Mouse (Mus musculus) cerebellum, adult 11 months (tissue): ENCODE measurements at regions not wholly inside any gene's neighbourhood (a gene's known extent, or its start where the extent isn't known, plus 50 kb on each side); places are given as distances from the start of the nearest gene placed in this dataset.

Experiments
- DNase-seq: peaks from one replicate; pipeline ENCODE4 v3.0.0; 2022

DNA sequence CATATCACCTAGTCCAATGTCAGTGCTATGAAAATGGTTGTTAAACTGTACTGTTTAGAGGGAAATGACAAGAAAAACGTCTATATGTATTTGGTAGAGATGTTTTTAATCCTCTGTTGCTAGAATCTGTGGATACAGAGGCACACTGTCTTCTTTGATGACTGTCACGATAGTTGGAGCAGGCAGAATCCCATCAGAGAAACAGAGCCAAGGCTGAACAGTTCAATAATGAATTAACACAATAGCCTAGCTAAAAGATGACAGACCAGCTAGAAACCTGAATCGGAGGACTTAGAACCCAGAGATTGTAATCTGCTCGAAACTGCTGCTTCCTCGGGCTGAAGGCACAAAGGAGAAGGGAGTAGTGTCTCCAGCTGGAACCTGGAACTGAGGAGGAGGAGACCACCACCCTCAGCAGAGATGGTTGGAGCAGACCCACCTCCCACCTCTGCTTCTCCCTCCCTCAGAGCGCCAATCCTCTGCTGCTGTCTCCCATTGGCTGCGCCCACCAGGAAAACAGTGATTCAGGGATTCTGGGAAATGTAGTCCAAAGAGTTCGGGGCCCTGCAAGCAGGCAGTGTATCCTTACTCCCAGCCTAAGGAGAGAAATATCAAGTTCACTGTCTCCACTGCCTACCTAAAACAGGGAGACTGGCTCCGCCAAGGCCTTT is 98.2 kb upstream of the Mgme1 start:
- peak; percentile 70 for DNase-seq

DNA sequence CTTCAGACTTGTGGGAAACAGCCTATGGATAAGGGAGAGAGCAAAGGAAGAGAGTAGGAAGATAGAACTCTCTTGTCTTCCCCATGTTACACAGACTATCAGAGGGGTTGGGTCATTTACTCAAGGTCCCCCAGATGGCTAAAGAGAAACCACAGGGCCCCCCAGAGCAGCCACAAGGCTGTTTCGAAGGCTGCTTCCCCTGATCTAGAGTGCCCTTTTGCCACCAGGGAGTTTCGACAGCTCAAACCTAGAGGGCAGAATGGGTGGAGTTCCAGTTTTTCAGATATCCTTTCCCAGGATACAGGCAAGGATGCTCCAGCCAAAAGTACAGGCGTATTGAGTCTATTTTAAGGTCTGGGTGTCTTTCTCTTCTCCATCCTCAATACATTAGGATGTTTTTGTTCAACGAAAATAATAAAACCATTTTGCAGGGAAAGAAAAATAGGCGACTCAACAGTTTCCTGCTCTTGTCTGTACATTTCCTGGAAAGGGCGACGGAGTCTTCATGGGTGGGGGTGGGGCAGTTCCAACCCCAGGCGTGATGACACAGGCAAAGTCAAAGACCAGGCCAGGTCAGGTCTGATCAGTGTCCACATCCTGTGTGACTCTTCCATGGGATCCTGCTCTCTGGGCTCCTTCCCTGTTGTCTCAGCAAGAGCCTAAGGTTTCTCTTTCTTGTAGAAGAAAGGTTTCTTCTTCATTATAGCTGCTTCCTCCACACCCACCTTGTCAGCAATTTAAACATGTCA is 96.9 kb upstream of the Mgme1 start:
- DNase-seq = no peak

DNA sequence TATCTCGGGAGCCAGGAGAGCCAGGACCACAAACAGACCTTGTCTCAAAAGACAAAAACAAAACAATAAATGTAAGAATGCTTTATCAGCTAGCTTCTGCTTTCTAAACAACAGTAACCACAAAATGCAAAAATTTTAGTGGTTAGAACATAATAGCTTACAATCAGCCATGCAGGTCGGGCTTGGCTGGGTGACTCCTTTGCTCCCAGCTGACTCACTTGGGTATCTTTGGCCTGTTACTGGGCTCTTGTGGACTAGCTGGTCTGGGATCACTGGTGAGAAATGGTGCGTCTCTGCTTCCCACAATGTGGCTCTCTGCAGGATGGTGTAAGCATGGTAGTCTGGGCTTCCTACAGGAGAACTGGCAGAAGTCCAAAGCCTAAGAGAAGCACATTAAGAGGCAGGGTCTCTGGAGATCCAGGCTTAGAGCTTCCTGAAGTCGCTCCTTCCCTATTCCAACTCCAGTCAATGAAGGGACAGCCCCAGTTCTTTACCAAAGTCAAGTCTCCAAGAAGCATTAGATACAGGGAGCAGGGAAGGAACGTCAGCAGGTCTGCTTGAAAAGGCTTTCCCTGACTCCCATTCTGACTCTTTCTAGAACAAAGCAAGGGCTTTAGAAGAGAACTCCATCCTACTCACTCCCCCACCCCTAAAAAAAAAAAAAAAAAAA is 96.0 kb upstream of the Mgme1 start:
- DNase-seq = no peak

DNA sequence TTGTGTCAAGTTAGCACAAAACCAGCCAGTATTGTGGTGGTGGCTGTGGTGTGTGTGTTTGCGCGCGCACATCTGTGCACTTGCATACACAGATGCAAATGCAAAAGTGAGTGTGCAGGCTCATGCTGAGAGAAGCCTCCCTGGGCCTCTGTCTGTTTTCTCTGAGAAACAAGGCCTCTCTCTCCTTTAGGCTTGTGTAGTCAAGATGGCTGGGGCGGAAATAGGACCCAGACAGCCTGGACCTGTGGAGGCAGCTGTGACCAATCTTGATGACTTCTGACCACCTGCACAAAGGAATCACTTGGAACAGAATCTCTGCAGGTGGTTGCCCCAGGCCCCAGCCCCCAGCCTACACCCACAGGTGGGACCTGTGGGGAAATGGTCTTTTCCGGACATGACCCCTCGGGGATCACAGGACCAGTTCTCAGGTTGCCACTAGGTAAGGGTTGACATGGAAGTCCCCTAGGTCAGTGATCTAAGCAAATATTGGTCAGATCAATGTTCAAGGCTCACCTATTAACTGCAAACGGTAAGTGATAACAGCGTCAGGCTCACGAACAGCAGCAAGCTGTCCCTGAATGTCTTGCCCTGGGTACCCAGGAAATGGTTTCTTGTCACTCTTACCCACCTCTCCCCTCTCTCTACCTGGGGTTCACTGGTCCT is 93.8 kb upstream of the Mgme1 start:
- DNase-seq = no peak

DNA sequence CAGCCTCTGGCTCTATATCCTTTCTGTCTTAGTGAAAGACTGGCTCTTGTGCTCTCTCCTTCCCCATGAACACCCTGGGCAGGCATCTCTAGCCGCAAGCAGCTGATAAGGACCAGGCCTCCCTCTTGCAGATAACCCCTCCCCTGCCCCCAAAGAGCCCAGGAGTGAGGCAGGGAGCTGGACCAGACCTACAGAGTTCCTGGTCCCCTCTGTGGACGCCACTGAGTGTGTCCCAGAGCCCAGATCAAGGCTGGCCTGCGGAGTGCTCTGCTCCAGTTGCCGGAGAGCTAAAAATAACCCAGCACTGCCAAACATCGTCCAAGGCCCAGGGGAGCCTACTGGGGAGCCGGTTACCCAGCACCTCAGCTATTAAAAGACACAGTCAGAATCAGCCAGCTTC is 93.2 kb upstream of the Mgme1 start:
- no peak for DNase-seq

DNA sequence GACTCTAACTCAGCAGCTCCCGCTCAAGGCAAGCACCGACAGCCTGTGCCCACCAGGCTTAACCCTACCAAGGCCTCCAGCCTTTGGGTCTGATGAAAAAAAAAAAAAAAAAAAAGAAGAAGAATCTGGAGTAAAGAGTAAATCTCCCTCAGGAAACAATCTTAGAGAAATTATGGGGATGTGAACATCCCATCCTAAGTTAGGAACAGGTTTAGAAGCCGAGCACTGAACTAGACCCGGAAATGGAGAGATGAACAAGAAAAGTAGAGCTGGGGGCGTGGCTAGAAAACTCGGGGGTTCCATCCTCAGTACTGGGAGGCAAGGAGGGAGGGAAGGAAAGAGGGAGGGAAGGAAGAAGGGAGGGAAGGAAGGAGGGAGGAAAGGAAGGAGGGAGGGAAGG is 92.5 kb upstream of the Mgme1 start:
- no peak for DNase-seq

DNA sequence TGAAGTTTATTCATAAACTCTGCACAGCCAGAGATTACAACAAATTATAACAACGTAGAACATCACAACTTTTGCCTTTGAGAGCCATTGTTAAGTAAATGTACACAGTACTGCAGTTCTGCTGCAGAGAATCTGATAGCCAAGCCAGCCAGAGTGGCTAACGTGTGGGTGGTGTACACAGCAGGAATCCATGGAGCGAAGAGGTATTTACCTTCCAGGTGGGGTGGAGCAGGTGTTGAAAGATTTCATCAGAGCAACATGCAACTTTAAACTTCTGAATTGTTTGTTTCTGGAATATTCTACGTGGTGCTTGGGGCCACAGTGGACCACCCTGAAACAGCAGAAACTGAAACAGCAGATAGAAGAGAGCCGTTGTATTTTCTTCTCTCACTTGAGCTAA is 88.4 kb upstream of the Mgme1 start:
- no peak for DNase-seq

DNA sequence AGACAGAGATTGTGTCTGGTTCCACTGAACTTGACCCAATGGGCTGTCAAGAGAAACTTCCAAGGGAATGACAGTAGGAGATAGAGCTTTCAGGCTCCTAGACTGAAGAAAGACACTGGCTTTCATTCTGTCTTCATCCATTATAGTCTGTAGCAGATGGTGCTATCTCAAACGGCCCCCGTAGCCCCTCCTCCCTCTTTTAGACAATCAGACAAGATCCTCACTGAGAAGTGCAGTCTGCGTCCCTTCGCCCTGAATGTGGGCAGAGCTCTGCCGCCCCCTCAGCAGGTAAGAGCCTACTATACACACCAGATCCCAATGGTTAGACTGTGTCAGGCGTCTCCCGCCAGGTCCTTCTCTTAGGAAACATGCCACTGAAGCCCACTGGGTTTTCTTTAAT is 87.9 kb upstream of the Mgme1 start:
- DNase-seq = no peak

DNA sequence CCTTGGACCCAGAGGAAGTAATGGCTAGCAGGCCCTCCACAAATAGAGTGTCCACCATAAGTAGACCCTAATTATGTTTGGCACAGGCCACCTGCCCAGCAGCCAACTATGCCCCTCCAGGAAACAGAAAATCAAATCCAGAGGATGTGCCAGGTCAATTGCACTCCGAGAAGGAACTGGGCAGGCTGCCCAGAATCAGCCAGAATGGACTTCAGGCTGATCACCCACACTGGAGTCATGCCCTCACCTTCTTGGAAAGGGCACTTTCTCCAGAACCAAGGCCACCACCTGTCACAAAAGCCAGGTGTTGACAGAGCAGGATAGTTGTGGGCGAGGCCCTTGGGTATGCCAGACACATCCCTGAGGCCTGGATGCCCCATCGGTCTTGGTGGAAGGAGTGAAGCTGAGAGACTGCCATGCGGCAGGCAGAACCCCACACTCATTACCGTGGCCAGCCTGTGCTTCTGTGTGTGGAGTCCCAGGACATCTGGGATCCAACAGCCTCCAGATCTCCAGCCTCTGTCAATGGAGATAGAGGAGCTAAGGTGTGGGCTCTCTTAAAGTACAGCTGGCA is 87.0 kb upstream of the Mgme1 start:
- DNase-seq = no peak

DNA sequence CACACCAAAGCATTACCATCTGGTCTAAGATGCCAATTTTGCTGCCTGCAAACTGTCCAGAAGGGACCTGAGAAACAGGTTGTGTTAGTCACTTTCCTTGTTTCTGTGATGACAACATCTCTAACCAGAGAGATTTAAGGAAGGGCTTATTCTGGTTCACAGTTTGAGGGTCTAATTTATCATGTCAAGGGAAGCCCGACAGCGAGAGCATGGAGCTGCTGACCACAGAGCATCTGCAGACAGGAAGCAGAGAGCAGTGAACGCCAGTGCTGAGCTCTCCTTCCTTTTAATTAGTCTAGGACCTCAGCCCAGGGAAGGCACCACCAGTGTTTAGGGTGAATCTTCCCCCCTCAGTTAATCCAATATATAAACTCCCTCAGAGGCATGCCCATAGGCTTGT is 85.3 kb upstream of the Mgme1 start:
- no peak for DNase-seq

DNA sequence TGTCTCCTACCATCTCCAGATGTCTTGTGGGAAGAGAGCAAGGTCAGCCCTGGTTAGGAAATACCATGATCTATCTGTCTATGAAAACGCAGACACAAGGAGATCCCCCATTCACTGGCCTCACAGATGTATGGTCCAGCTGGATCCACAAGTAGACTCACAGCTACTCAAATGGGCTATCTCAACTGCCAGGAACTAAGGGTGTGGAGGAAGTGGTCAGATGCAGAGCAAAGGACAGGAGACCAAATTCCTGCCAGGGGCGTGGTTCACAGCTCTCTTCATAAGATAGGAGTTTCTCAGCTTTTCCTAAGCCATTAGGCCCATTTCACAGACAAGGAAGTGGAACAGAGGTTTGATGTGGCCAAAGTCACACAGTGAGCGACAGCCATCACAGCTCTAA is 84.0 kb upstream of the Mgme1 start:
- no peak for DNase-seq

DNA sequence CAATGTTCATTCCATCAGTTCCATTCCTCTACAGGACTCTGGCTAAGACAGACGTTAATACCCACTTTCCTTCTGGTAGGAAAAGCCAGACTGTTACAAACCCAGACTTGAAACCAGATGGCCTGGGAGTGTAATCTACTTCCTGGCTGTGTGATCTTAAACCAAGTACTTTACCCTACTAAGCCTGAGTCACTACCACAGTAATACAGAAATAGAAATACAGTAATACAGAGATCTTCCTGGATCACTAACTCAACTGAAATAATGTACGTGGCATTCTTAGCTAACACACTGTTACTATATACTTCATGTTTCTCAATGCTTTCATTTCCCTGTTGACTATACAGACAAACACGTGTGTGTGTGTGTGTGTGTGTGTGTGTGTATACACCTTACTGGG is 82.4 kb upstream of the Mgme1 start:
- no peak for DNase-seq

DNA sequence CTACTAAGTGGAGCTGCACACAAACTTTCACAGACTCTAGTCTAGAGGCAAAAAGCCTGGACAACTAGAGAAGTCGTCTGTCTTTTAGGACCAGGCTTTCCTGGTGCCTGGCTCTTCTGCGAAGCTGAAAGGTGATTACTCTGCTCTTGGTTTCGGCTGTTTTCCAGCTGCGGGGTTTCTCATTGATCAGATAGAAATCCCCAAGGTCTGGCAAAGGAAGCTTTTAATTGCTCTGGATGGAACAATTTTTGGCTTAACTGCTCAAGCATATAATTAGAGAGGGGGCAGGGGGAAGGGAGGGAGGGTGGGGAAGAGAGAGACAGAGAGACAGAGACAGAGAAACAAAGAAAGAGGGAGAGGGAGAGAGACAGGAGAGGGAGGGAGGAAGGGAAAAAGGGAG is 82.0 kb upstream of the Mgme1 start:
- DNase-seq = no peak

DNA sequence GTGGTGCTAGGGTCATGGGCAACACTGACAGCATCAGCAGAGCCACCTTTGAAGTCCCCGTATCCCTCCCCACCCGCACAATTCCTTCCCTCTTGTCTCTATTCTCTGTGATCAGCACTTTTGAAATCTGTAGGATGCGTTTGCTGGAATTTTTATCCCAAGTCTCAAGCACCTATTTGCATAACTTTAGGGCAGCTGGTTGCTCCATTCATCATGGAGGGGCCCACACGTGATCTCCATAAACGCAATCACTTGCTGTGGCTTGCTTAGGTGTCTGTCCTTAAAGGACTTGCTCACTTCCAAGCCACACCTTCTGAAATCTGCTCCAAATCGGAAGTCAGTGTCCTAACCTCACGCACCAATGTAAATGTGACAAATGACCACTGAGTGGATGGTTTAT is 80.7 kb upstream of the Mgme1 start:
- no peak for DNase-seq

DNA sequence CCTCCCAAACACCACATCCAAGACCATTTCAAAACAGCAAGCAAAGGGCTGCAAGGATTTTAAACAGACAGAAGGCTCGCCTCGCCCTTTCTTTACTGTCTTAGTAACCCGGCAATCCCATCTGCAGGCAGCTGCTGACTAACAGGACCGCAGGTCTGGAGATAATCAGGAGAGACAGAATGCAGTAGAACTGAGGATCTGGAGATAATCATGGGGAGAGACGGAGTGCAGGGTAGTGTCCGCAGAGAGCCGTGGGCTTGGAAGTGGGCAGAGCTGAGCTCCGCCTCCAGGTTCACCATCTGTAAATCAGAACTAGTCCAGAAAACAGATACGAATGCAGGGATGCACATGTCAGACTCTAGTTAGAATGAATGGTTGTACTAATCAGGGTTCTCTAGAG is 79.4 kb upstream of the Mgme1 start:
- no peak for DNase-seq

DNA sequence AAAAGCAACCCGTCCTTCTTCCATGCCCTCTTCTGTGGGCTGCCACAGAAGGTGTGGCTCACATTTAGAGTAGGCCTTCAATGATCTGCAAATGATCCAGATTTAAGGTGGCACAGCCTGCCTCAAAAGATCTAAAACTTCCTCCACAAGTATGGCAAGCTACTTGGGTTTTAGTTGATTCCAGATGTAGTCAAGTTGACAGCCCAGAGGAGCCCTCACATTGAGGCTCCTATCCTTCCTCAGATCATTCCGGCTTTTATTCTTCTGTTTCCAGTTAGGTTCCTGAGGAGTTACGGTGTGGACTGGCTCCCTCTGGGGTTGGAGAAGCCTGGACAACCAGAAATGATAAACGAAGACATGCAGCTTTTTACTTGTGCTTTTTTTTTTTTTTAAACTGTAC is 78.8 kb upstream of the Mgme1 start:
- no peak for DNase-seq

DNA sequence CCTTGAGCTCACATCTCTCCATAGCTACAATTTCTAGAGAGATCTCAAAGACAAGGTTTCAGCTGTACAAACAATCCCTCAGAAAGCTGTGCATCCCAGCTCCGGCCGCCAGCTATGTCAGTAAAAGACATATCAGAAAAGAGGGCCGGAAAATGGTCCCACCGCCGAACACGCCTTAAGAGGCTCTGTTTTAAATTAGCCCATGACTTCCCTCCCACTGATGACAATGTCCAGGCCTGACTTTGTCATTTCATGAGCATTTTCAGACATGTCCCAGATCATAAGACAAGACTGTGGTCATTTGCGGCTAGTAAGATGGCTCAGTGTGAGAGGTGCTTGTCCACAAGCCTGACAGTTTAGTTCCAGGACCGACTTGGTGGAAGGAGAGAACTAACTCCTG is 78.0 kb upstream of the Mgme1 start:
- no peak for DNase-seq

DNA sequence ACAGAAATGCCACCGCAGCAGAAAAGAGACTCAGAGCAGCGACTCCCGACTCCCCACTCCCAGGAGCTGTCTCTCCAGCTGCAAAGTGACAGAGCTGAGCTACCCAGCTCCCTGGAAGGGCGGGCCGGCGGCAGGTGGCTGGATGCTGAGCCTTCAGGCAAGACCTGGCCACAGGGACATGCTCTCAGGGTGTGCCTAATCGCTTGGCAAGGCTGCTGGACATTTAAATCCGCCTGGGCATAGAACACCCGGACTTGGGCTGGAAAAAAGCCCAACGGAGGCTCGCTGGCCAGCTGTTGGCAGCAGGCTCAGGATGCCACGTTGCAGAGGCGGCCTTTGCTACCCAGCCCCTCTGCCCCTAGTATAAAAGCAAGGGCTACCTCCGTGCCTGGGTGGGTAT is 74.6 kb upstream of the Mgme1 start:
- DNase-seq = no peak

DNA sequence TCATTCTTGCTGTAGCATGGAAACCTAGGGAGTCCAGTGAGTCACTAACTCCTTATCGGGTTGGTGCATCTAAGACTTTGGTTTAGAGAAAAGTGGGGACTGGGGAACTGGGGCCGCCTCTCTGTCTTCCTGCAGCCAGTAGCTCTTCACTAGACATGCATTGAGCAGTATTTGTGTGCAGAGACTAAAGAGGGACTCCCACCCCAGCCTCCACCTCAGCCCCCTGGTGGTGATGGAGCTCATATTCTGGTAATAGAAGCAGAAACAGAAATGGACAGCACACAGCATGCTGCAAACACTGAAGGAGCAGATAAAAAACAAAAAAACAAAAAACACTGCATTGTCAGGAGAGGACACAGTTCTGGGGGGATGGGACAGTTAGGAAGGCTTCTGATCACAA is 73.3 kb upstream of the Mgme1 start:
- no peak for DNase-seq

DNA sequence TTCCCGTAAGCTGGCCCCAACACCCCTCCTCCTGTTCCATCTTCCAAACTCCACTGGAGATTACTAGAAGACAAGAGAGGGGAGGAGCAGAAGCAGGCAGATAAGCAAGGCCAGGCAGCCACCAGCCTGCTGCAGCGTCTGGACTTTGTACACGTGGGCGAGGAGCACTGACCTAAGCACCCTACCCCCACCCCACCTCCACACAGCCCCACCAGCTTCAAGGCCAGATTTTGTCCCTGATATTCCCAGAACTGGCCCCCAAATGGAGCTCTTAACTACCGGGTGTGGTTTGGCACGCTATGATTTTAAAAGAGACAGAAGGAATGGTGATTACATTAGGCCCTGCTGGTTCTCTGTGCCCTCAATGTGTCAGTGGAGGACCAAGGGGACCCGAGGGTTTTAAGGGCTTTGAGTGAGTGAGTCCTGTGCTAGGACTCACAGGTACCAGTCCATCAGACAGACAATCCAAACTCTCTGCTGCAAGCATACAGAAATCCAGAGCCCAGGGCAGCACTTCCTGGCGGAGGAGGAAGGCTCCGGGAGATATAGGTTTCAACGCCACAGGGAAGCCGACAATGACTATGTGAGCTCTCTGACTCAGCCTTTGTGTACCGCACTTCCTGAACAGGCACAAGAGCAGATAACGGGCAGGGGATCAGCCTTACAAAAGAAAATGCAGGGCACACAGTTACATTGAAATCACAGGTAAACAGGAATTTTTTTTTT is 72.0 kb upstream of the Mgme1 start:
- DNase-seq = no peak
